Mouse (Mus musculus) olfactory bulb, adult 2 months (tissue): Measurements from ENCODE around the gene Inip. TPM values are rescaled to one million over a fixed set of nuclear protein-coding genes. Genes with fewer than 3 reads are reported as not detected.

ENCODE experiments used
- H3K27ac ChIP-seq: fragments of 200-500 bp; 2 replicates; pipeline ENCODE4 v1.5.1; 2012; ENCODE audit warnings: low read depth, low read length; ENCODE audit not compliant: insufficient read depth
- H3K4me1 ChIP-seq: fragments of 200-500 bp; 2 replicates; pipeline ENCODE4 v1.6.1; 2012; ENCODE audit warnings: low read length; ENCODE audit not compliant: control insufficient read depth, insufficient read depth
- H3K4me3 ChIP-seq: fragments of 200-500 bp; 2 replicates; pipeline ENCODE4 v1.5.1; 2012; ENCODE audit warnings: mild to moderate bottlenecking, low read depth, low read length, moderate library complexity; ENCODE audit not compliant: insufficient read depth
- CTCF ChIP-seq: fragments of 200-500 bp; IDR thresholded peaks from 2 replicates; pipeline ENCODE4 v1.5.1; 2012; ENCODE audit warnings: low read depth, mild to moderate bottlenecking, low read length, moderate library complexity; ENCODE audit not compliant: insufficient read depth
- POLR2A ChIP-seq: fragments of 200-500 bp; IDR thresholded peaks from 2 replicates; pipeline ENCODE4 v1.6.1; 2012; ENCODE audit warnings: mild to moderate bottlenecking, low read depth, low read length, moderate library complexity; ENCODE audit not compliant: insufficient read depth
- WGBS: fragments of 180-500 bp; shearing (Covaris S2); methylation state at CpG from one replicate; pipeline ENCODE4 v1.1.7; 2018; 5-methylcytosine and 5-hydroxymethylcytosine counted together
- polyA plus RNA-seq: library from polyadenylated mRNA; stranded (reverse); fragments of >200 nt; gene quantifications from 2 replicates; pipeline ENCODE4 v1.2.4, GENCODE M21; 2012; ENCODE audit warnings: low replicate concordance; ENCODE audit not compliant: missing spikeins, insufficient read depth, insufficient read length

Inip gene
- polyA plus RNA-seq, 1 experiment, result not detected

DNA sequence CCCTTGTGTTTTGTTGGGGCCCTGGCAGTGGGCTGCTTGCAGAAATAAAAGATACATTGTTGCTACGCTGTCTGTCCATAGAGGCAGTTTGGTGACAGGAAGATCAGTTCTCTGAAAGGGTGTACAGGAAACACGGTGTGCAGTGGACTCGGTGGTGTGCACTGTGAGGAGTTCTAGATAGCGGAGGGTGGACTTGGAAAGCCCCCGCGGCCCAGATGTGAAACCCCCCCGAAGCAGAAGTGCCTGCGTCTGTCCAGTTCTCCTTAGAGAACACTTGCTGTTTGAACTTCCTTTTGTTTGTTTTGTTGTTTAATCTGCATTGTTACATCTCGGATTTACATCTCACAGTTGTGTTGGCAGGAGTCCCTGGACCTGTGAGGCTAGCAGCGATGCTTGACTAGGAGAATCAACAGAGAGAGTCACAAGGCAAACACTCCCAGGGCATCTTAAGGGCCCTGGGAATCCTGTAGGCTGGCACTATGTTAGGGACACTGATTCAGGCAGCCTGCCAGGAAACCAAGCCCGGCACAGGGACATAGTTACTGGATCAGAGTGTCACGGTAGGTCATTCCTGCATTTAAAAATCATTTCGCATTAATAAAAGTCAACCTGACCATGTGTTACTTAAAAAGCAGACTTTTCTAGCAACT, 47.8 kb downstream of the Inip start:
- Histone ChIP-seq H3K4me3 (no peak overlapping the region), H3K4me1 (peaks cover 11% of the 10 kb centered on the region), H3K27ac (no peak overlapping the region)
- WGBS, result 62% methylated on average over 13 of the region's 13 CpGs
- TF ChIP-seq POLR2A (no peak), CTCF (no peak)

GRCm38 (mm10) chr4:59739882-59740281, 61.5 kb downstream of the Inip start:
- H3K4me3 ChIP-seq, result no peak overlapping the region
- WGBS, result 85% methylated on average over 2 of the region's 2 CpGs
- no peak for TF ChIP-seq CTCF
- no peak for TF ChIP-seq POLR2A

GRCm38 (mm10) chr4:59739321-59739720, 62.1 kb downstream of the Inip start:
- 98% methylated on average over 4 of the region's 4 CpGs for WGBS
- Histone ChIP-seq H3K4me3 (no peak overlapping the region), H3K4me1 (no peaks in the 10 kb centered on the region), H3K27ac (no peak overlapping the region)
- no peak for TF ChIP-seq POLR2A
- no peak for TF ChIP-seq CTCF

More at GRCm38 (mm10) chr4:59739882-59740281, 61.5 kb downstream of the Inip start:
- H3K4me1 ChIP-seq, result no peaks in the 10 kb centered on the region
- no peak overlapping the region for H3K27ac ChIP-seq

DNA sequence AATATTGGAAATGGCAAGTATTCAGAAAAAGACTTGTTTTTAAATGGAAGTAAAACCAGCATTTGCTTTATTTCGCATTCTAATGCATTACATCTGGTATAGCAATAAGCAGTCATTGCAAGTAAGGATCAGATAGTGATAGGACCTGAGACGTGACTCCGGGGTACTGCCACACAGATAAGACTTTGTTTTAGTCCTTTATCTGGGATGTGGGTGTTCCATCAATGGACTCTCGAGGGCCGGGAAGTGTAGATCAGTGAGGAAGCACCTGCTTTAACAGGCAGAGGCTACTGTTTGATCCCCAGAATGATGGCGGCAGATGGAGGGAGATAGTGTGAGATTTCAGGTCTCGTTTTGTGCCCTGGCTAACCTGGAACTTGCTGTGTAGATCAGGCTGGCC, 69.8 kb downstream of the Inip start:
- H3K4me3 ChIP-seq, result no peak overlapping the region
- WGBS, result 99% methylated on average over 7 of the region's 7 CpGs
- TF ChIP-seq POLR2A (no peak), CTCF (no peak)
- H3K27ac ChIP-seq, result no peak overlapping the region
- no peaks in the 10 kb centered on the region for H3K4me1 ChIP-seq

DNA sequence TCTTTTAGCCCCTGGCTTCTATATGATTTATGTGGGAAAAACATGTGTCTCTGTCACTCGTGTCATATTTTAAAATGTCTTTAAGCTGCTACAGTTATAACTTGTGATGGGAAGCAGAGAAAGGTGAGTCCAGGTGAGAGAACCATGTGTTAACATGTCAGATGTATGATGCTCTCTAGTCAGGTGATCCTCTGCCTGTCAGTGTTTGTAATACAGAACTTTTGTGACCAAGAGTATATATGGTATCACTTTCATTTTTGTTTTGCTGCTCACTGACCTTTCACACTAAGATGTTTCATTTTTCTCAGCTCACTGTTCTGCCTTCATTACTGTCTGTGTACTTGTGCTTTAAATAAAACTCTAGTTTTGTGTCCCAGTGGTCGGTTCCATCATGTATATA, 72.5 kb downstream of the Inip start:
- Histone ChIP-seq H3K4me1 (no peaks in the 10 kb centered on the region), H3K27ac (no peak overlapping the region), H3K4me3 (no peak overlapping the region)
- TF ChIP-seq POLR2A, result no peak
- TF ChIP-seq CTCF, result no peak
- WGBS, result 91% methylated on average over 2 of the region's 2 CpGs

GRCm38 (mm10) chr4:59727878-59728261, 73.5 kb downstream of the Inip start:
- Histone ChIP-seq H3K4me1 (no peaks in the 10 kb centered on the region), H3K4me3 (no peak overlapping the region), H3K27ac (no peak overlapping the region)
- no peak for TF ChIP-seq POLR2A
- TF ChIP-seq CTCF, result no peak
- 88% methylated on average over 9 of the region's 9 CpGs for WGBS

- H3K4me1 ChIP-seq, result no peaks in the 10 kb centered on the region
- no peak overlapping the region for H3K4me3 ChIP-seq
- H3K27ac ChIP-seq, result no peak overlapping the region
- TF ChIP-seq POLR2A, result no peak
- TF ChIP-seq CTCF, result no peak
- 47% methylated on average over 5 of the region's 5 CpGs for WGBS
Measured at GRCm38 (mm10) chr4:59727187-59727877, 74.1 kb downstream of the Inip start.

DNA sequence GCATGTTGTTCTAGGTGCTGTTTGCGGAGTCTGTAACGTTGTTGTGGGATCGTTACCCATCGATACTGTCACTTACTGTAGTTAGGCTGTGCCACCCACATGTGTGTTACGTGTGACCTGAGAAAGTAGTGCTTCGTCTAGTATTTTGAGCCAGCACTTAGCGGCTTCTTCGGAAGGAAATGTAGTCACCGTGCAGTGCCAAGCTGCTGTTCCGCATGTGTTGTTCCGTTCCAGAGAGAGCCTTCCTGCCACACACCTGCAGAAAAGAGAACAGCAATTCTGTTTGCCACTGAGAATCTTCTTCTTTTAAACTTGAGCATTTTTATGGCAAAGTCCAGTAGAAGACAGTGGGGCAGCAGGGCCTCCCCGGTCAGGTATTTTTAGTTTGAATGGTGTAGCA, 74.9 kb downstream of the Inip start:
- TF ChIP-seq POLR2A (no peak), CTCF (no peak)
- 82% methylated on average over 12 of the region's 12 CpGs for WGBS
- Histone ChIP-seq H3K4me3 (no peak overlapping the region), H3K27ac (no peak overlapping the region), H3K4me1 (no peaks in the 10 kb centered on the region)

DNA sequence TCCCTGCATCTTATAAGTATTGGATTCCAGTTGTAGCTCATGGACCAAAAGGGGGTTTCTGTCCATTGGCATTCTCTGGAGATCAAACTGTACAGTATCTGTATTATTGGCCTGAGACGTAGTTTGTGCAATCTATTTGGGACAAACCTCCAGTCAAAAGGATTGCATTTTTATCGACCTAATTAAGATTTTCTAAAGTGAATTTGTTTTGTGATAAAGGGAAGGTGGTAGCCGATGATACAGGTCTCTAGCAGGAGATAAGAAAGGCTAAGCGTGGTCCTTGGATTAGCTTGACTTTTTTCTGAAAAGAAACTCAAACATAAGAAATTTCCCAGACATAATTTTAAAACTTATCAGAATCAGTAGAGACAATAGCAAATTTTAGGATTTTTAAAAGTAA, 75.8 kb downstream of the Inip start:
- 93% methylated on average over 4 of the region's 4 CpGs for WGBS
- TF ChIP-seq POLR2A, result no peak
- TF ChIP-seq CTCF, result no peak
- Histone ChIP-seq H3K27ac (no peak overlapping the region), H3K4me1 (peaks cover under 1% of the 10 kb centered on the region), H3K4me3 (no peak overlapping the region)
